Mouse (Mus musculus): ENCODE data around the gene C2cd6. TPM values are rescaled to one million over a fixed set of nuclear protein-coding genes. Genes with fewer than 3 reads are reported as not detected.

C2cd6 gene
- not detected for total RNA-seq (2021)
- long read RNA-seq, experiment 1: 0 reads
- long read RNA-seq, experiment 2: 0 reads

DNA sequence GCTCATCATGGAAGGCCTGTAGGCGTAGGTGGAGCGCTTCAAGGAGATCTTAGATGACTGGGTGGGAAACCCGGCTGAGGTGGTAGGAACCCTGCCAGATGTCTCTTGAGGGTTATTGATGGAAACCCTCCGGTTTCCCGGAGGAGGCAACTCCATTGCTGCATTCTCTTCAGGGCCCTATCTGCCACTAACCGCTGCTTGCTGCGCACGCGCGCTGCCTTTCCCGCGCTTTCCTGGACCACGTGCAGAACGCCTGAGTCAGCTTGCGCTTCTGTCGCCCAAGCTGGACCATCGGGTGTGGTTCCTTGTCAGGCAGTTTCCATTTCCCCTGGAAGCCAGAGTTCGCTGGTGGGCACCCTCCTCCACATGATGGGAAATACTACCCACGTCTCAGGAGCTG lies at the start of gene C2cd6:
Gene C2cd6, minus strand, starts transcription at position 196 of the 400 bp plus-strand sequence.
- intact Hi-C loops (cut with DNase I): no loop called here

GRCm38 (mm10) chr1:59142809-59143208 lies 48.1 kb upstream of the C2cd6 start:
- DNase-seq (ENCODE audit: low spot score in 2 of 2): peak; percentile 36 to 56

More for the DNA sequence above, at the start of gene C2cd6:
- DNase-seq (ENCODE audit: low spot score in 2 of 2): no peak

GRCm38 (mm10) chr1:59134419-59134818 lies 39.7 kb upstream of the C2cd6 start:
- intact Hi-C loops (cut with DNase I): no loop called here
- DNase-seq (ENCODE audit: low spot score in 2 of 2): no peak

More at GRCm38 (mm10) chr1:59142809-59143208, 48.1 kb upstream of the C2cd6 start:
- intact Hi-C loops (cut with DNase I): no loop called here

GRCm38 (mm10) chr1:59128879-59129278 lies 34.2 kb upstream of the C2cd6 start:
- no peak for DNase-seq (ENCODE audit: low spot score in 2 of 2)
- intact Hi-C loops (cut with DNase I): no loop called here

DNA sequence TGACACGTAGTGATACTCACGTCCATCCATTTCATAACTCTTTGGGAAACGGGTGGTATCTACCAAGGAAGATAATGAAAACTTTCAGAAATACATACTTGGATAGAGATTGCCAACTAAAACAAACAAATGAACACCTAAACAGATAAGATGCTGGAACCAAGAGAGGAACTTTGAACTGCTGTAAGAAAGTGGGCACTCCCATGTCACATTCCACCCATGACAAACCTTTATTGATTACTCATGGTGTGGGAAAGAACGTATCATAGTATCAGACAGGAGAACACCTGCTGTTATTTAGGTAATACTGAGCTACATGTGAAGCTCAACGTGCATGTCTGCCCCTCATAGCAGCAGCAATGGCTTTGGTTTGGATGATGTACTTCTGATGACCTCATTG lies 30.9 kb upstream of the C2cd6 start:
- intact Hi-C loops (cut with DNase I): no loop called here
- no peak for DNase-seq (ENCODE audit: low spot score in 2 of 2)

DNA sequence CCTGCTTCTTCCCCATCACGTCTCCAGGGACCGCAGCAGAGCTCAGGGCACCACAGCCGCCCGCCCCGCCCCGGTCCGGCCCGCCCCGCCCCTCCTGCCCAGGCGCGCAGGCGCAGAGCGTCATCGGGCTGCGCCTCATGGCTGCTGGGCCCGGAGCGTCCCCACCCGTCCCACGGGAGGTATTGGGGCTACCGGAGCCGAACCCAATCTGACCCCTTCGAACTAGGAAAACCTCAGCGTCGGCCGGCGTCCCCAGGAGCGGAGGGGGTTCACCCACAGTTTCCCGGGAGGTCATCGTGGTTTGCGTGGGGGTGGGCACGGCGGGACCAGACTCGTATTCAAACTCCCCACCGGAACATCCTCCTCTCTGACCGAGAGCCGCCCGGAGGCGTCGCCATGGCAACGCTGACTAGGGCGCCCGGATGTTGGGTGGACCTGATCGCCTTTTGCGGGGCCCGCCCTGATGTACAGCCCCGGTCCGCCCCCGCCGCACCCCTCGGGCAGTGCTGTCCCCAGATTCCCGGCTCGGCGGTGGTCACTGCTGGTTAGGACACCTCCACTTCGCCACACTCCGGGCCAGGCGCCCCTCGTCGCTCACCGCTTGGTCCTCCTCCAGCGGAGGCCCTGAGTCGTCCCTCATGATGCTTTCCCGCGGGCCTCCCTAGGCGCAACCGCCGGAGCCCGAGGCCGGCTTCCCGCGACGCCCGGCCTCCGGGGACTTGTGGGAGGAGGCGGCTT lies 25.2 kb upstream of the C2cd6 start, which contains the start of gene Tmem237:
Gene Tmem237, minus strand, starts transcription at position 689 of the 738 bp plus-strand sequence.
- intact Hi-C loops (cut with DNase I): no loop called here

DNA sequence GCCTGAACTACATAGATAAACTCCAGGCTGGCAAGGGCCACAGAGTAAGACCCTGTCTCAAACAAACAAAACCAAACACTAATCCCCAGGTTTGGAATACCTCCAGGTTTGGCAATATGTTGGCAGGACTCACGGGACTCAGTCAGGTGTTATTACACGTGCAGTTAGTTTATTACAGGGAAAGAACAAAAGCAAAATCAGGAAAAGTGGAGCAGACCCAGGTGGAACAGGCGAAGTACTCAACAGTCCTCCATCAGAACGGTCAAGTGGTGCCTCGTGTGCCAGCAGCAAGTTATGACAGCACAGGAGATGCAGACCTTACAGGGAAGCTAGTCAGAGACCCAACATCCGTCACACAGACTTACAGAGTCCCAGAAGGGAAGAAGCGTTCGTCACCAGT lies 15.8 kb upstream of the C2cd6 start:
- DNase-seq (ENCODE audit: low spot score in 2 of 2): no peak
- intact Hi-C loops (cut with DNase I): no loop called here

More for the DNA sequence above, 25.2 kb upstream of the C2cd6 start, which contains the start of gene Tmem237:
- peak; percentile 92 for DNase-seq (ENCODE audit: low spot score in 2 of 2)

- intact Hi-C loops (cut with DNase I): no loop called here
- no peak for DNase-seq (ENCODE audit: low spot score in 2 of 2)
Observed at GRCm38 (mm10) chr1:59102071-59102470, 7.4 kb upstream of the C2cd6 start.

- peak in 1 of 2 experiments; percentile 41 for DNase-seq (ENCODE audit: low spot score in 2 of 2)
- intact Hi-C loops (cut with DNase I): no loop called here
Observed at GRCm38 (mm10) chr1:59101020-59101419, 6.3 kb upstream of the C2cd6 start.

GRCm38 (mm10) chr1:59070867-59071266 lies 23.8 kb downstream of the C2cd6 start:
- intact Hi-C loops (cut with DNase I): no loop called here
- no peak for DNase-seq (ENCODE audit: low spot score in 2 of 2)

- intact Hi-C loops (cut with DNase I): no loop called here
- DNase-seq (ENCODE audit: low spot score in 2 of 2): peak; percentile 25 to 32
Observed at GRCm38 (mm10) chr1:59067976-59068375, 26.7 kb downstream of the C2cd6 start.

GRCm38 (mm10) chr1:59063697-59064096 lies 31.0 kb downstream of the C2cd6 start:
- no peak for DNase-seq (ENCODE audit: low spot score in 2 of 2)
- intact Hi-C loops (cut with DNase I): no loop called here

GRCm38 (mm10) chr1:59056955-59057354 lies 37.7 kb downstream of the C2cd6 start:
- intact Hi-C loops (cut with DNase I): no loop called here
- DNase-seq (ENCODE audit: low spot score in 2 of 2): no peak

GRCm38 (mm10) chr1:59051306-59051705 lies 43.4 kb downstream of the C2cd6 start:
- intact Hi-C loops (cut with DNase I): no loop called here
- no peak for DNase-seq (ENCODE audit: low spot score in 2 of 2)

- intact Hi-C loops (cut with DNase I): no loop called here
- DNase-seq (ENCODE audit: low spot score in 2 of 2): peak; percentile 3 to 12
Observed at GRCm38 (mm10) chr1:59037723-59038122, 57.0 kb downstream of the C2cd6 start.

GRCm38 (mm10) chr1:59021556-59021955 lies 73.1 kb downstream of the C2cd6 start:
- DNase-seq (ENCODE audit: low spot score in 2 of 2): no peak
- intact Hi-C loops (cut with DNase I): no loop called here

DNA sequence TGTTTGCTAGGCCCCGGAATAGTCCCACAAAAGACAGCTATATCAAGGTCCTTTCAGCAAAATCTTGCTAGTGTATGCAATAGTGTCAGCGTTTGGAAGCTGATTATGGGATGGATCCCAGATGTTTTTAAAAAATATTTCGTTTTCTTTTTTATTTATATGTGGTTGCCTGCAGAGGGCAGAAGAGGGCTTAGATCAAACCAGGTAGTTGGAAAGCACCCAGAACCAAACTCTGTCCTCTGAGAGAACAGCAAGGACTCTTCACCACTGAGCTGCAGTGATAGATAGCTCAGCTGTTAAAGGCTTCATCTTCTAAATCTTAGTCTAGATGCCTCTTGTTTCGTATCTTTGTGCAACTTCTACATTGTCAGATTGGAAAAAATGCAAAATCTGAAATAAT lies 85.5 kb downstream of the C2cd6 start:
- intact Hi-C loops (cut with DNase I): no loop called here
- peak; percentile 20 to 27 for DNase-seq (ENCODE audit: low spot score in 2 of 2)
